9 mouse cellular contexts compared by ENCODE assay signal in genomic region chr2:119262978-119263377, GRCm38 (mm10). TPM values are rescaled to one million over a fixed set of nuclear protein-coding genes. Genes with fewer than 3 reads are reported as not detected.
DNase-seq lines count a peak whose midpoint lies in the region; ATAC-seq and TF ChIP-seq lines count a peak whose summit lies in the region.
"Had no signal": no experiment of that assay in that cellular context is flagged by ENCODE, and none has a peak within 500 bp of the region (broad histone marks: within the 10 kb centered on the region; RNA-seq: fewer than 3 reads in every experiment).

No protein-coding gene starts in this region.

- peaks cover 7% of the 10 kb centered on the region for H3K4me1 ChIP-seq in neural tube, embryonic 13.5 days (replicated peaks)
- H3K4me1 ChIP-seq in embryonic facial prominence, embryonic 12.5 days: peaks cover 7% of the 10 kb centered on the region; the same call in 1 of the 2 replicates
- H3K4me1 ChIP-seq in hindbrain, postnatal 0 days (ENCODE audit: insufficient read depth, low read length): no peaks in the 10 kb centered on the region
- H3K4me1 ChIP-seq in lung, embryonic 16.5 days (replicated peaks; ENCODE audit: control insufficient read depth, insufficient read depth, low read length): peaks cover 6% of the 10 kb centered on the region
- H3K4me1 ChIP-seq: neural tube, embryonic 12.5 days had no signal

- H3K27me3 ChIP-seq in neural tube, embryonic 13.5 days: peaks cover 4% of the 10 kb centered on the region; the same call in 1 of the 2 replicates
- no peaks in the 10 kb centered on the region for H3K27me3 ChIP-seq in embryonic facial prominence, embryonic 12.5 days
- H3K27me3 ChIP-seq in hindbrain, postnatal 0 days (ENCODE audit: insufficient read depth, low read length): no peaks in the 10 kb centered on the region
- H3K27me3 ChIP-seq in lung, embryonic 16.5 days (ENCODE audit: control insufficient read depth, insufficient read depth, low read depth, low read length): no peaks in the 10 kb centered on the region
- H3K27me3 ChIP-seq: neural tube, embryonic 12.5 days had no signal

- TF ChIP-seq CTCF in hindbrain, postnatal 0 days (IDR thresholded peaks at IDR 0.05; ENCODE audit: low read depth): no peak

- DNase-seq in neural tube, embryonic 10.5 days (ENCODE audit: extremely low spot score, low spot score): no peak
- DNase-seq in hindbrain, postnatal 0 days (ENCODE audit: low spot score): peak; percentile 75
- no peak for DNase-seq in left cerebral cortex, postnatal 14 days (ENCODE audit: low spot score in 2 of 2)
- DNase-seq in left cerebral cortex, postnatal 36 days (ENCODE audit: low spot score in 2 of 2): no peak
- DNase-seq in frontal cortex, adult 2 months (ENCODE audit: extremely low spot score in 1 of 2, low spot score in 1 of 2): no peak

- H3K9me3 ChIP-seq in neural tube, embryonic 13.5 days: no peaks in the 10 kb centered on the region
- H3K9me3 ChIP-seq in embryonic facial prominence, embryonic 12.5 days: no peaks in the 10 kb centered on the region
- no peaks in the 10 kb centered on the region for H3K9me3 ChIP-seq in hindbrain, postnatal 0 days (ENCODE audit: low read length)
- no peaks in the 10 kb centered on the region for H3K9me3 ChIP-seq in lung, embryonic 16.5 days (ENCODE audit: control insufficient read depth, low read length)
- H3K9me3 ChIP-seq: neural tube, embryonic 12.5 days had no signal

- H3K27ac ChIP-seq in neural tube, embryonic 13.5 days (replicated peaks): no peak overlapping the region
- H3K27ac ChIP-seq in embryonic facial prominence, embryonic 12.5 days: no peak overlapping the region
- 0 out of 2 replicates have a peak overlapping the region, but pooled peaks have one; percentile 28 for H3K27ac ChIP-seq in hindbrain, postnatal 0 days
- H3K27ac ChIP-seq in lung, embryonic 16.5 days (ENCODE audit: low read length): peak overlapping the region; percentile 44
- H3K27ac ChIP-seq: neural tube, embryonic 12.5 days had no signal

- 46% methylated on average over 8 of the region's 8 CpGs for WGBS in neural tube, embryonic 13.5 days
- 11% methylated on average over 8 of the region's 8 CpGs for WGBS in embryonic facial prominence, embryonic 12.5 days
- 22% methylated on average over 8 of the region's 8 CpGs for WGBS in hindbrain, postnatal 0 days
- 18% methylated on average over 8 of the region's 8 CpGs for WGBS in lung, embryonic 16.5 days

- intact Hi-C loops in left cerebral cortex, postnatal 14 days (cut with DNase I): no loop called here
- intact Hi-C loops in left cerebral cortex, postnatal 36 days (cut with DNase I): no loop called here

- peak overlapping the region; percentile 49; the same call in 1 of the 2 replicates for H3K9ac ChIP-seq in neural tube, embryonic 13.5 days
- H3K9ac ChIP-seq in embryonic facial prominence, embryonic 12.5 days: peak overlapping the region; percentile 15; the same call in 1 of the 2 replicates
- no peak overlapping the region; the same call in 1 of the 2 replicates for H3K9ac ChIP-seq in hindbrain, postnatal 0 days (replicated peaks; ENCODE audit: low read length)
- peak overlapping the region; percentile 22; the same call in 1 of the 2 replicates for H3K9ac ChIP-seq in lung, embryonic 16.5 days (ENCODE audit: low read length)
- H3K9ac ChIP-seq: neural tube, embryonic 12.5 days had no signal

- H3K4me3 ChIP-seq in neural tube, embryonic 13.5 days: no peak overlapping the region
- H3K4me3 ChIP-seq in embryonic facial prominence, embryonic 12.5 days: no peak overlapping the region
- no peak overlapping the region for H3K4me3 ChIP-seq in hindbrain, postnatal 0 days (ENCODE audit: low read length)
- H3K4me3 ChIP-seq in lung, embryonic 16.5 days (ENCODE audit: low read length): no peak overlapping the region
- H3K4me3 ChIP-seq: neural tube, embryonic 12.5 days had no signal

- H3K4me2 ChIP-seq in neural tube, embryonic 13.5 days: no peak overlapping the region
- H3K4me2 ChIP-seq in embryonic facial prominence, embryonic 12.5 days (replicated peaks): no peak overlapping the region
- peak overlapping the region; percentile 27 for H3K4me2 ChIP-seq in hindbrain, postnatal 0 days (ENCODE audit: low read depth, low read length)
- peak overlapping the region; percentile 34; the same call in 1 of the 2 replicates for H3K4me2 ChIP-seq in lung, embryonic 16.5 days (ENCODE audit: low read depth, low read length)
- H3K4me2 ChIP-seq: neural tube, embryonic 12.5 days had no signal

- 0 out of 2 replicates have a peak, but pooled peaks have one; percentile 53 for ATAC-seq in neural tube, embryonic 13.5 days (ENCODE audit: low read depth)
- ATAC-seq in embryonic facial prominence, embryonic 12.5 days (ENCODE audit: insufficient number of reproducible peaks, insufficient read depth, low FRiP score, low TSS enrichment): no peak
- ATAC-seq in hindbrain, postnatal 0 days: peak; percentile 78
- ATAC-seq in lung, embryonic 16.5 days (ENCODE audit: low read depth): peak; percentile 87

- H3K36me3 ChIP-seq in neural tube, embryonic 13.5 days: no peaks in the 10 kb centered on the region
- no peaks in the 10 kb centered on the region for H3K36me3 ChIP-seq in embryonic facial prominence, embryonic 12.5 days
- H3K36me3 ChIP-seq in hindbrain, postnatal 0 days (ENCODE audit: insufficient read depth, low read length): no peaks in the 10 kb centered on the region
- no peaks in the 10 kb centered on the region for H3K36me3 ChIP-seq in lung, embryonic 16.5 days (ENCODE audit: control insufficient read depth, insufficient read depth, low read length)
- H3K36me3 ChIP-seq: neural tube, embryonic 12.5 days had no signal

RNA-seq across cellular contexts. Expression of gene Rhov, which starts 8.1 kb away (rescaled TPM):
- polyA plus RNA-seq in neural tube, embryonic 13.5 days (2015; fragmentation: Nextera tagmentation; extraction: Ambion mirVana): 18.3 and 19.1 TPM in 2 replicates
- polyA plus RNA-seq in embryonic facial prominence, embryonic 12.5 days (2016; fragmentation: Nextera tagmentation; extraction: Ambion mirVana): 5.7 and 6.9 TPM in 2 replicates
- 28.3 and 28.4 TPM in 2 replicates for total RNA-seq in hindbrain, postnatal 0 days (2014; rRNA removed)
- 31.8 and 32.6 TPM in 2 replicates for polyA plus RNA-seq in hindbrain, postnatal 0 days (2015; fragmentation: Nextera tagmentation; extraction: Ambion mirVana)
- 1.3 and 2.2 TPM in 2 replicates for polyA plus RNA-seq in lung, embryonic 16.5 days (2015; fragmentation: Nextera tagmentation; extraction: Ambion mirVana)
- total RNA-seq in left cerebral cortex, postnatal 14 days (2021): 1 to 10 TPM; 9.5 to 9.9 TPM
- total RNA-seq in left cerebral cortex, postnatal 36 days (2021): 10 to 100 TPM in 1 of 2 experiments, 1 to 10 TPM in 1; 7.9 to 10.9 TPM
- 6.2 and 6.5 TPM in 2 replicates for polyA plus RNA-seq in frontal cortex, adult 2 months (2012; rRNA removed)

RNA-seq across cellular contexts. Expression of gene Vps18, which starts 25.6 kb away (rescaled TPM):
- polyA plus RNA-seq in neural tube, embryonic 13.5 days (2015; fragmentation: Nextera tagmentation; extraction: Ambion mirVana): 23.9 and 24.2 TPM in 2 replicates
- polyA plus RNA-seq in embryonic facial prominence, embryonic 12.5 days (2016; fragmentation: Nextera tagmentation; extraction: Ambion mirVana): 23.8 and 23.9 TPM in 2 replicates
- 32.7 and 34.0 TPM in 2 replicates for total RNA-seq in hindbrain, postnatal 0 days (2014; rRNA removed)
- 18.3 and 20.5 TPM in 2 replicates for polyA plus RNA-seq in hindbrain, postnatal 0 days (2015; fragmentation: Nextera tagmentation; extraction: Ambion mirVana)
- 18.8 and 19.5 TPM in 2 replicates for polyA plus RNA-seq in lung, embryonic 16.5 days (2015; fragmentation: Nextera tagmentation; extraction: Ambion mirVana)
- total RNA-seq in left cerebral cortex, postnatal 14 days (2021): 10 to 100 TPM; 40.2 to 40.5 TPM
- 10 to 100 TPM; 47.7 to 50.1 TPM for total RNA-seq in left cerebral cortex, postnatal 36 days (2021)
- polyA plus RNA-seq in frontal cortex, adult 2 months (2012; rRNA removed): 28.6 and 28.8 TPM in 2 replicates

RNA-seq across cellular contexts. Expression of gene Spint1, which starts 25.8 kb away (rescaled TPM):
- 0.32 and 0.92 TPM in 2 replicates for polyA plus RNA-seq in neural tube, embryonic 13.5 days (2015; fragmentation: Nextera tagmentation; extraction: Ambion mirVana)
- 8.8 and 10.6 TPM in 2 replicates for polyA plus RNA-seq in embryonic facial prominence, embryonic 12.5 days (2016; fragmentation: Nextera tagmentation; extraction: Ambion mirVana)
- 3.0 and 3.7 TPM in 2 replicates for total RNA-seq in hindbrain, postnatal 0 days (2014; rRNA removed)
- 1.1 and 1.2 TPM in 2 replicates for polyA plus RNA-seq in hindbrain, postnatal 0 days (2015; fragmentation: Nextera tagmentation; extraction: Ambion mirVana)
- polyA plus RNA-seq in lung, embryonic 16.5 days (2015; fragmentation: Nextera tagmentation; extraction: Ambion mirVana): 34.2 and 36.2 TPM in 2 replicates
- under 1 TPM; 0.59 to 0.61 TPM for total RNA-seq in left cerebral cortex, postnatal 14 days (2021)
- total RNA-seq in left cerebral cortex, postnatal 36 days (2021): 1 to 10 TPM in 1 of 2 experiments, under 1 TPM in 1; 0.76 to 1.3 TPM
- polyA plus RNA-seq in frontal cortex, adult 2 months (2012; rRNA removed): 1.4 and 1.5 TPM in 2 replicates

RNA-seq across cellular contexts. Expression of gene Ppp1r14d, which starts 33.3 kb away (rescaled TPM):
- polyA plus RNA-seq in neural tube, embryonic 13.5 days (2015; fragmentation: Nextera tagmentation; extraction: Ambion mirVana): not detected in 2 replicates
- 0.28 TPM in 1 of 2 replicates, not detected in the other for polyA plus RNA-seq in embryonic facial prominence, embryonic 12.5 days (2016; fragmentation: Nextera tagmentation; extraction: Ambion mirVana)
- total RNA-seq in hindbrain, postnatal 0 days (2014; rRNA removed): not detected in 2 replicates
- polyA plus RNA-seq in hindbrain, postnatal 0 days (2015; fragmentation: Nextera tagmentation; extraction: Ambion mirVana): not detected in 2 replicates
- polyA plus RNA-seq in lung, embryonic 16.5 days (2015; fragmentation: Nextera tagmentation; extraction: Ambion mirVana): 0.47 and 0.73 TPM in 2 replicates
- not detected for total RNA-seq in left cerebral cortex, postnatal 14 days (2021)
- not detected for total RNA-seq in left cerebral cortex, postnatal 36 days (2021)
- not detected in 2 replicates for polyA plus RNA-seq in frontal cortex, adult 2 months (2012; rRNA removed)
- polyA plus RNA-seq: neural tube, embryonic 12.5 days had no signal

RNA-seq across cellular contexts. Expression of gene Dnajc17, which starts 54.4 kb away (rescaled TPM):
- 20.4 and 24.4 TPM in 2 replicates for polyA plus RNA-seq in neural tube, embryonic 13.5 days (2015; fragmentation: Nextera tagmentation; extraction: Ambion mirVana)
- polyA plus RNA-seq in embryonic facial prominence, embryonic 12.5 days (2016; fragmentation: Nextera tagmentation; extraction: Ambion mirVana): 26.5 and 27.5 TPM in 2 replicates
- 3.0 and 7.1 TPM in 2 replicates for total RNA-seq in hindbrain, postnatal 0 days (2014; rRNA removed)
- 20.3 and 21.9 TPM in 2 replicates for polyA plus RNA-seq in hindbrain, postnatal 0 days (2015; fragmentation: Nextera tagmentation; extraction: Ambion mirVana)
- 17.0 and 22.3 TPM in 2 replicates for polyA plus RNA-seq in lung, embryonic 16.5 days (2015; fragmentation: Nextera tagmentation; extraction: Ambion mirVana)
- total RNA-seq in left cerebral cortex, postnatal 14 days (2021): 10 to 100 TPM; 17.4 to 18.2 TPM
- 10 to 100 TPM; 16.4 to 16.6 TPM for total RNA-seq in left cerebral cortex, postnatal 36 days (2021)
- 35.4 and 40.1 TPM in 2 replicates for polyA plus RNA-seq in frontal cortex, adult 2 months (2012; rRNA removed)

Comparison
In these comparisons a context has a peak if more than half of its experiments do, and no peak if none do; other contexts are left out.
1. H3K27ac ChIP-seq: peak in hindbrain, postnatal 0 days (single experiment) and lung, embryonic 16.5 days (single experiment); none in neural tube, embryonic 13.5 days (single experiment) and embryonic facial prominence, embryonic 12.5 days (single experiment).
2. H3K4me2 ChIP-seq: peak in hindbrain, postnatal 0 days (single experiment) and lung, embryonic 16.5 days (single experiment); none in neural tube, embryonic 13.5 days (single experiment) and embryonic facial prominence, embryonic 12.5 days (single experiment).